Mouse (Mus musculus) embryonic facial prominence, embryonic 11.5 days (tissue): ENCODE measurements around the gene Mamstr. TPM values are rescaled to one million over a fixed set of nuclear protein-coding genes. Genes with fewer than 3 reads are reported as not detected.
"Not testable (repeated sequence)": the region's sequence is repeated elsewhere in the genome, so short reads cannot be mapped to it uniquely, and the experiment has no call there.

ENCODE experiments used
- ATAC-seq: fragments of 200-750 bp; cut with Nextera tagmentation; replicated peaks from 2 replicates; pipeline ENCODE4 v1.8.0; 2017; ENCODE audit warnings: low read depth; ENCODE audit not compliant: insufficient number of reproducible peaks, low FRiP score, low TSS enrichment
- DNase-seq: peaks from one replicate; pipeline ENCODE4 v3.0.0-alpha.2; 2015; ENCODE audit warnings: low spot score
- H3K27ac ChIP-seq: fragments of 300-500 bp; sonication (generic); replicated peaks from 2 replicates; pipeline ENCODE4 v1.5.1; 2014; ENCODE audit warnings: mild to moderate bottlenecking, low read depth, low read length, control low read depth
- H3K27me3 ChIP-seq: fragments of 300-500 bp; sonication (generic); 2 replicates; pipeline ENCODE4 v1.6.1; 2014; ENCODE audit warnings: mild to moderate bottlenecking, low read length, moderate library complexity, mixed read lengths; ENCODE audit not compliant: control insufficient read depth, insufficient read depth
- H3K36me3 ChIP-seq: fragments of 300-500 bp; sonication (generic); replicated peaks from 2 replicates; pipeline ENCODE4 v1.6.1; 2014; ENCODE audit warnings: low read depth, mild to moderate bottlenecking, low read length, moderate library complexity, mixed read lengths; ENCODE audit not compliant: control insufficient read depth, insufficient read depth
- H3K4me1 ChIP-seq: fragments of 300-500 bp; sonication (generic); 2 replicates; pipeline ENCODE4 v1.6.1; 2014; ENCODE audit warnings: low read length, mixed read lengths; ENCODE audit not compliant: control insufficient read depth, insufficient read depth
- H3K4me2 ChIP-seq: fragments of 300-500 bp; sonication (generic); 2 replicates; pipeline ENCODE4 v1.6.1; 2014; ENCODE audit warnings: low read depth, mild to moderate bottlenecking, control low read depth, low read length, moderate library complexity
- H3K4me3 ChIP-seq: fragments of 300-500 bp; sonication (generic); 2 replicates; pipeline ENCODE4 v1.5.1; 2014; ENCODE audit warnings: low read depth, low read length, control low read depth
- H3K9ac ChIP-seq: fragments of 300-500 bp; sonication (generic); replicated peaks from 2 replicates; pipeline ENCODE4 v1.6.1; 2014; ENCODE audit warnings: mild to moderate bottlenecking, control low read depth, low read length
- H3K9me3 ChIP-seq: fragments of 300-500 bp; sonication (generic); replicated peaks from 2 replicates; pipeline ENCODE4 v1.6.1; 2016; ENCODE audit warnings: mild to moderate bottlenecking, low read length, inconsistent platforms, mixed read lengths; ENCODE audit not compliant: control insufficient read depth
- WGBS: fragments of 180-500 bp; shearing (Covaris S2); extraction: QIAGEN DNeasy Blood & Tissue Kit; methylation state at CpG from one replicate; pipeline ENCODE4 v1.1.7; 2014; 5-methylcytosine and 5-hydroxymethylcytosine counted together
- polyA plus RNA-seq: library from polyadenylated mRNA; unstranded; fragments of >200 nt; fragmentation: Nextera tagmentation; extraction: Ambion mirVana; gene quantifications from 2 replicates; pipeline ENCODE4 v1.2.1, GENCODE M21; 2014

The Mamstr gene
- polyA plus RNA-seq, 1 experiment from 2014 or later: 1.8 TPM

DNA sequence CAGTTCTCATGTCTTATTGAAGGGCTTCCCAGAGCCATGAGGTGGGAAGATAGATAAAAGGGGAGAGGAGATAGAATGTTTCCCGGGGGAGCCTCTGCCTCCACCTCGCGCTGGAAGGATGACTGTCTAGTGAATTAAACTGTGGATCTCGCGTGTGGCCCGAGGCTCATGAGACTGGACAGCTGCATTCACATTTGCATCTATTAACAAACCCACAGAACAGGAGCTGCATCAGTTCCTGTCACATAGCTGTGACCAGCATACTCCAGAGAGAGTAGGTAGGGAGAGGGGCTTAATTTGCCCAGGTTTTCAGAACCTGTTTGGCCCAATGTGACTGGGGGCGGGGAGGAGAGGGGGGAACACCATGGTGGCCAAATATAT lies 5.8 kb downstream of the Mamstr start:
- no peaks in the 10 kb centered on the region for H3K36me3 ChIP-seq
- no peak for ATAC-seq
- H3K4me3 ChIP-seq: no peak overlapping the region
- WGBS: 83% methylated on average over 7 of the region's 7 CpGs
- no peaks in the 10 kb centered on the region for H3K9me3 ChIP-seq
- H3K27ac ChIP-seq: no peak overlapping the region
- no peaks in the 10 kb centered on the region; the same call in 1 of the 2 replicates for H3K4me1 ChIP-seq
- no peaks in the 10 kb centered on the region for H3K27me3 ChIP-seq
- H3K9ac ChIP-seq: no peak overlapping the region
- DNase-seq: no peak
- H3K4me2 ChIP-seq: no peak overlapping the region

DNA sequence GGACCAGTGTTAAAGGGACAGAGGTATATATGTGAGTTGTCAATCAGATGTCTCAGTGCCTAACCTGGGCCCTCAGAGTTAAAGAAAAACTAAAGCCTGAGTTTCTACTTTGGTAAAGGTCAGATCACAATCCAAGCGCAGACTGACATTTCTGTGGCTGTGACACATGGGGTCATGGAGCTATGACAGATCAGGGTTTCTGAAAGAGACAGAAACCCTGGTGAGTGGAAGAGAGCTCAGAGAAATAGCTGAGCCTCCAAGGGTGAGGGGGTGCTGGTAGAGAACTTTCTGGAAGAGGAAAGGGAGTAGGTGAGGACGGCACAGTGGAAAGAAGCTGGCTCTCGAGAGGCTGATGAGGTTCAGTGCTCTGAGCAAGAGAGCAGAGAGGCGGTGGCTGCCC lies 6.9 kb downstream of the Mamstr start:
- no peaks in the 10 kb centered on the region for H3K27me3 ChIP-seq
- no peak for ATAC-seq

DNA sequence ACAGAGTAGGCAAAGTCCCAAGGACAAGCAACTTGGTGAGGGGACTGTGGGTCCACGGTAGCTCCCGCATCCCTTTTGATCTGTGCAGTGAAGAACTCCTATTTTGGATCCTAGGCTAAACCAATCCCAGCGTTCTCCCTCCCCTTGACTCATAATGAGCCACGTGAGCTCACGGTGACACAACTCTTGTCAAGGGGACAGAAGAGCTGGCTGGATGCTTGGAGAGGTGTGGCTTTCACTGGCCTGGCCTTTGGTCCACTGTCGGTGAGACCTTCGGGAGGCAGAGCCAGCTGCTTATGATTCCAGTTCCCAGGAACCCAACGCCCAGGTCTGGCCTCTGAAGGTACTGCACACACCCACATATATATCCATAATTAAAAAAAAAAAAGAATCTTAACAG lies 9.6 kb downstream of the Mamstr start:
- DNase-seq (no peak), ATAC-seq (no peak)
- Histone ChIP-seq H3K9ac (no peak overlapping the region), H3K27ac (no peak overlapping the region), H3K4me1 (no peaks in the 10 kb centered on the region; the same call in 1 of the 2 replicates), H3K27me3 (no peaks in the 10 kb centered on the region), H3K9me3 (no peaks in the 10 kb centered on the region), H3K4me2 (no peak overlapping the region), H3K4me3 (no peak overlapping the region), H3K36me3 (no peaks in the 10 kb centered on the region)
- 85% methylated on average over 8 of the region's 8 CpGs for WGBS

More for the DNA sequence above, 6.9 kb downstream of the Mamstr start:
- Histone ChIP-seq H3K36me3 (no peaks in the 10 kb centered on the region), H3K27ac (no peak overlapping the region), H3K9ac (no peak overlapping the region), H3K4me3 (no peak overlapping the region), H3K4me2 (no peak overlapping the region), H3K4me1 (no peaks in the 10 kb centered on the region; the same call in 1 of the 2 replicates), H3K9me3 (no peaks in the 10 kb centered on the region)
- no peak for DNase-seq
- WGBS: 79% methylated on average over 4 of the region's 4 CpGs

DNA sequence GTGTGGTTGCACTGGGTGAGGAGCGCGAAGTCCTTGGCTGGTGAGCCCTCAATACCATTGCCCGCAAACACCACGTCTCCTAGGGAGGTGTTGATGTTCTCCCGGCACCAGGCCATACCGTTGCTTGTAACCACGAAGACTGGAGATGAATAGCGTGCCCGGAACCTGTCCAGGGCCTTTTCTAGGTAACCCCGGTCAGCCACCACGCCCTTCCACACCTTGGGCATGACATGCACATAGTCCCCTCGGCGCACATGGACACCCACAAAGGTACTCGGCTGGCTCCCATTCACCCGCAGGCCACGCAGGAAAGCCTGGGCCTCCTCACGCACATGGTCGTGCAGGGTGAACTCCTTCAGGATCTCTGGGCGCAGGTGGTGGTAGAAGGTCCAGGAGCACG lies 10.7 kb downstream of the Mamstr start:
- ATAC-seq, H3K4me3 ChIP-seq, H3K9me3 ChIP-seq, H3K36me3 ChIP-seq, H3K27me3 ChIP-seq, H3K4me2 ChIP-seq, H3K9ac ChIP-seq, H3K4me1 ChIP-seq, H3K27ac ChIP-seq, DNase-seq: not testable (repeated sequence)
- WGBS: 95% methylated on average over 19 of the region's 20 CpGs

DNA sequence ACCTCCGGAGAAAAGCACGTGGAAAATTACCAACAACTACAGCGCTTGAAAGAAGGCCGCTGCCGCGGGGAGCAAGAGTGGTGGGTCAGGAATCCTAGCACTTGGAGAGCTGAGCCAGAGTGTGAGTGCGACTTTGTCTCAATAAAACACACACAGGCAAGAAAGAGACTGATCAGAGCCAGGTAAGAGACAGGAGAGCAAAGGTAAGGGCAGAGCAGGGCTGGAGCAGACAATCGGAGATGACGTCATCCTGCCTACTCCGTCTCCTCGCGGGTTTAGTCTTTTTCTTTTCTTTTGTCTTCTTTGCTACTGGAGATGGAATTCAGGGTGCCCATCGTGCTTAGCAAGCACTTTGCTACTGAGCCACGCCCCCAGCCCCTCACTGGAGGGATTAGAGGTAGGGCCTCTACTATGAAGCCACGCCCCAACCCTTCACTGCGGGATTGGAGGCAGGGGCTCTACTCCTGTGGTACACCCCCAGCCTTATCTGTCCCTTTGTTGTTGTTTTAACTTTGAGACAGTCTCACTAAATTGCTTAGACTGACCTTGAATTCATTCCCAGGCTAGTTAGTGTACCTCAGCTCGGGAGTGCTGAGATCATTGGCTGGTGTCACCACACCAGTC lies 14.8 kb downstream of the Mamstr start:
- Histone ChIP-seq H3K4me1 (no peaks in the 10 kb centered on the region), H3K4me2 (0 out of 2 replicates have a peak overlapping the region, but pooled peaks have one; percentile 14), H3K27ac (no peak overlapping the region), H3K36me3 (no peaks in the 10 kb centered on the region), H3K9me3 (no peaks in the 10 kb centered on the region), H3K27me3 (no peaks in the 10 kb centered on the region), H3K9ac (no peak overlapping the region), H3K4me3 (no peak overlapping the region)
- WGBS: 30% methylated on average over 17 of the region's 17 CpGs
- DNase-seq: peak; percentile 41
- peak; percentile 37; the same call in 1 of the 2 replicates for ATAC-seq

DNA sequence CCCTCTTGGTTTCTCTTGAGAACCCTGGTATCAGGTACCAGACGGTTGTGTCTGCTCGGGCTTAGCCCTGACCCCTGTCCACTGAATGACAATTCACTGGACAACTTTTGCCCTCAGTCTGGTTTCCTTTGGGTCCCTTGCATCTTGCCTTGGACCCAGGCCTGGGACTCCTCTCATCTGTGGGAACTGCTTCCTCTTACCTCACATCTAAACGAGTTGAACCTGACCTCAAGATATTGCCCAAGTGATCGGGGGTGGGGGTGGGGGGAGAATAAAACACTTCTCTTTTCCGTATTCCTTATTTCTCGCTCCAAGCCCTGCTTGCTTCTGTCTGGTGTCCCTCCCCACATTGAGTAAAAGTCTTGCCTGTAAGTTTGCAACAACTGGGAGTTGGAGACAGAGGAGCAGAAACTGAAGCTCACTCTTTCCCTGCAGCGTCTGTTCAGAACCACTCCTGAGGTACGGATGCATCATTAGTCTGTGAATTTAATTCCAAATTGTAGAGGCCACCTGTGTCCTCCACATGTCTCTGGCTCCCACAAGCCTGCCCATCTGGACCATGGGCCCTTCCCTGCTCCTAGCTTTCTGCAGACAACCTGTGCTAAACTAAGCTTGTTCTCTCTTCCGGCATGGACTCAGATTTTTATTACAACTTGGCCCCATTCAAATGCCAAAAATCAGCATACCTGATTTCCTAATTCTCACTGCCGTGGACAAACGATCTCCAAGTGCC lies 21.1 kb downstream of the Mamstr start:
- Histone ChIP-seq H3K27ac (no peak overlapping the region), H3K9me3 (no peaks in the 10 kb centered on the region), H3K9ac (no peak overlapping the region)

DNA sequence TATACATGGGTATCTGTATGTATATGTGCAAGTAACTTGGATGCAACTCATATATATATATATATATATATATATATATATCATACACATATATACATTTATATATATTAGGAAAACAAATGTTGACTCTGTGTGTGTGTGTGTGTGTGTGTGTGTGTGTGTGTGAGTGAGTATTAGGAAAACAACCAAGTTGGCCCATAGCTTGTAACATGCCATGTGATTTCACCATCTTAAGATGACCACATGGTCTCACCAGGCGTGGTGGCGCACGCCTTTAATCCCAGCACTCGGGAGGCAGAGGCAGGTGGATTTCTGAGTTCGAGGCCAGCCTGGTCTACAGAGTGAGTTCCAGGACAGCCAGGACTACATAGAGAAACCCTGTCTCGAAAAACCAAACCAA lies 21.9 kb downstream of the Mamstr start:
- ATAC-seq, DNase-seq, H3K9ac ChIP-seq, H3K36me3 ChIP-seq, H3K9me3 ChIP-seq, H3K4me2 ChIP-seq, H3K4me3 ChIP-seq, H3K4me1 ChIP-seq, H3K27me3 ChIP-seq, H3K27ac ChIP-seq: not testable (repeated sequence)
- WGBS: 90% methylated on average over 6 of the region's 6 CpGs

More for the DNA sequence above, 21.1 kb downstream of the Mamstr start:
- 84% methylated on average over 11 of the region's 11 CpGs for WGBS
- no peaks in the 10 kb centered on the region for H3K4me1 ChIP-seq
- DNase-seq: no peak
- no peak overlapping the region for H3K4me2 ChIP-seq
- H3K4me3 ChIP-seq: no peak overlapping the region
- ATAC-seq: no peak
- no peaks in the 10 kb centered on the region for H3K27me3 ChIP-seq
- H3K36me3 ChIP-seq: no peaks in the 10 kb centered on the region
